Mouse (Mus musculus) thymus, adult 2 months (tissue): ENCODE data around the gene Pstk. TPM values are rescaled to one million over a fixed set of nuclear protein-coding genes. Genes with fewer than 3 reads are reported as not detected.

Experiments
- DNase-seq: peaks from one replicate; pipeline ENCODE4 v3.0.0; 2021
- H3K27ac ChIP-seq: fragments of 200-500 bp; 2 replicates; pipeline ENCODE4 v1.5.1; 2012; ENCODE audit warnings: low read length, control low read depth; ENCODE audit not compliant: control insufficient read depth, insufficient read depth
- H3K27me3 ChIP-seq: fragments of 200-500 bp; 2 replicates; pipeline ENCODE4 v1.6.1; 2012; ENCODE audit warnings: mild to moderate bottlenecking, low read length, moderate library complexity, mixed read lengths; ENCODE audit not compliant: control insufficient read depth, insufficient read depth
- H3K36me3 ChIP-seq: fragments of 200-500 bp; 2 replicates; pipeline ENCODE4 v1.6.1; 2012; ENCODE audit warnings: mild to moderate bottlenecking, low read length, moderate library complexity; ENCODE audit not compliant: control insufficient read depth, insufficient read depth
- H3K4me1 ChIP-seq: fragments of 200-500 bp; replicated peaks from 2 replicates; pipeline ENCODE4 v1.6.1; 2012; ENCODE audit warnings: low read length; ENCODE audit not compliant: control insufficient read depth, insufficient read depth
- H3K4me3 ChIP-seq: fragments of 200-500 bp; 2 replicates; pipeline ENCODE4 v1.5.1; 2012; ENCODE audit warnings: mild to moderate bottlenecking, low read length, control low read depth, moderate library complexity; ENCODE audit not compliant: control insufficient read depth, insufficient read depth
- CTCF ChIP-seq: fragments of 200-500 bp; IDR thresholded peaks from 2 replicates; pipeline ENCODE4 v1.5.1; 2012; ENCODE audit warnings: mild to moderate bottlenecking, control low read depth, low read length, moderate library complexity, borderline replicate concordance; ENCODE audit not compliant: control insufficient read depth, poor library complexity, insufficient read depth; ENCODE audit errors: extremely low read depth
- POLR2A ChIP-seq: fragments of 200-500 bp; IDR thresholded peaks from 2 replicates; pipeline ENCODE4 v1.6.1; 2012; ENCODE audit warnings: mild to moderate bottlenecking, low read length, control low read depth, moderate library complexity; ENCODE audit not compliant: control insufficient read depth, poor library complexity, insufficient read depth; ENCODE audit errors: extremely low read depth
- WGBS: fragments of 180-500 bp; shearing (Covaris S2); methylation state at CpG from one replicate; pipeline ENCODE4 v1.1.7; 2018; 5-methylcytosine and 5-hydroxymethylcytosine counted together
- polyA plus RNA-seq: library from polyadenylated mRNA; depleted of rRNA; stranded (reverse); fragments of >200 nt; gene quantifications from 2 replicates; pipeline ENCODE4 v1.2.3, GENCODE M21; 2012; rRNA removed

The Pstk gene
- polyA plus RNA-seq, result 42.0 and 44.1 TPM in 2 replicates

DNA sequence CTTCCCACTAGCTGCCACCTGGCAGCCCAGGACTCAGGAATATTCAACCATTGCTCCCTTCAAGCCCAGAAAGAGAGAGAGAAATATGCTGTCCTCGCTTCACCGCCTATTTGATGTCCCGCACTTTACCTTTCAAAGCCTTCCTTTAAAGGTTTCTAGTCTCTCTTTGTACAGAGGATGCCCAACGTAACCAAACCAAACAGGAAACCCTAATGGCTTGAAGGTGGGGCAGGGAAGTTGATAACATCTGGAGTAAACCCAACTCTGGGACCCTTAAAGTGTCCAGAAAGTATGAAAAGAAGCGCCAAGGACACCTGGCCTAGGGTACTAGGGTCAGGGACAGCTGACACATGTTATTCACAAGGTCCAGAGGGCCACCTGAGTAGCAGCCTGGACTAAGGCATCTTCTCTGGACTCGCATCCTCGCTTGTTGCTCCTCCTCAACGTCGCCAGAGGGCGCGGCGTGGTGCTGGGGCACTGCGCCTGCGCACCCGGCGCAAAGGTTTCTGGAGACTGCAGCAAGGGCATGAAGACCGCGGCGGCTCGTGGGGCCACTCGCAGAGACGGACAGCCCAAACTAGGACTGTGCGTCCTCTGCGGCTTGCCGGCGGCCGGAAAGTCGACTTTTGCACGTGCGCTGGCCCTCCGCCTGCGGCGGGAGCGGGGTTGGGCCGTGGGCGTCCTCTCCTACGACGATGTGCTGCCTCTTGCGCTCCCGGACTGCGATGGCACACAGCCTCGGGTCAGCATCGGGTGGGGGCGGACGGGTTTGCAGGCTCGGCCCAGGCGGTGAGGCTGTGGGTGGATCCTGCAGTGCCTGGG is at the start of gene Pstk:
TSS of gene Pstk (plus strand) at position 494 of the 822 bp plus-strand sequence.
- Histone ChIP-seq H3K4me1 (no peaks in the 10 kb centered on the region), H3K27ac (no peak within 1 kb of the TSS), H3K36me3 (no peaks in the 10 kb centered on the region), H3K27me3 (no peaks in the 10 kb centered on the region), H3K4me3 (peak within 1 kb of the TSS; percentile 56)
- under 1% methylated on average over 47 of the region's 47 CpGs for WGBS
- DNase-seq, result peak; percentile 81
- peak; percentile 91 for TF ChIP-seq CTCF
- peak; percentile 76; the same call in 1 of the 2 replicates for TF ChIP-seq POLR2A

DNA sequence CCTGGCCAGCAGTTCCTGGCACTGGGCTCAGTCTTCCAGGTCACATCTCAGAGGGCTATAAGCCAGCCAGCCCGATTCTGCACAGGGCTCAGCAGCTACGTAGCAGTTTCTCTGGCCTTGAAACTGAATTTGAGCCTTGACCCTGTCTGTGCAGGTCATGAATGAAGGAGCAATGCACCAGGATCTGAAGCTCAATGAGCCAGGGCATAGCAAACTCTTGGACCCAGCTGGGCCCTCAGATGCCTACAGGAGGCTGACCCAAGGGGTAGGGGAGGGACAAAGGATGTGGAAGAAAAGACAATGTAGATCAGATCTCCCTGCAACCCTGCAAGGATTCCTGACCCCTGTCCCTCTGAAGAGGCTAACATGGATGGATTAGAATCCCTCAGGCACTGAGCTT is 48.7 kb upstream of the Pstk start, which contains the start of gene Cuzd1:
TSS of gene Cuzd1 (minus strand) at position 101 of the 400 bp plus-strand sequence.
- Histone ChIP-seq H3K27me3 (no peaks in the 10 kb centered on the region), H3K36me3 (no peaks in the 10 kb centered on the region), H3K4me3 (no peak within 1 kb of the TSS), H3K27ac (no peak within 1 kb of the TSS), H3K4me1 (no peaks in the 10 kb centered on the region)
- no peak for TF ChIP-seq POLR2A
- TF ChIP-seq CTCF, result no peak
- no peak for DNase-seq
- 90% methylated on average over 2 of the region's 2 CpGs for WGBS

DNA sequence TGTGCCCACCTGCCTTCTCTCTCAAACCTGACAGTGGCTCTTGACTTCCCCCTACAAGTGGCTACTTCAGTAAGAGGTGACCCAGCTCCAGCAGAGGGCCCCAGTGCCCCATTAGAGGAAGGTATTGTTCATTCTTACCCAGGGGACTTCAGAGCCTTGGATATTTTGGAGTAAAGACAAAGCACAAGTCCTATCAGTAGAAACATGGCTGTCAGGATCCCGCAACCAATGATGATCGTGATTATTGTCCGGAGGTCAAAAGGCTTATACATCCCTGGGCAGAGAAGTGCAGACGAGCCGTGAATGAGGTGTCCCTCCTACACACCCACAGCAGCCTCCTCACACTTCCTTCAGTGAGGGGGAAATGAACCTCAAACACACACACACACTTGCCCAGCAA is 43.9 kb upstream of the Pstk start:
- H3K27ac ChIP-seq, result no peak overlapping the region
- no peak overlapping the region for H3K4me3 ChIP-seq
- DNase-seq, result no peak
- H3K36me3 ChIP-seq, result no peaks in the 10 kb centered on the region
- 94% methylated on average over 5 of the region's 5 CpGs for WGBS
- no peak for TF ChIP-seq POLR2A
- no peak for TF ChIP-seq CTCF
- H3K27me3 ChIP-seq, result no peaks in the 10 kb centered on the region
- H3K4me1 ChIP-seq, result no peaks in the 10 kb centered on the region

DNA sequence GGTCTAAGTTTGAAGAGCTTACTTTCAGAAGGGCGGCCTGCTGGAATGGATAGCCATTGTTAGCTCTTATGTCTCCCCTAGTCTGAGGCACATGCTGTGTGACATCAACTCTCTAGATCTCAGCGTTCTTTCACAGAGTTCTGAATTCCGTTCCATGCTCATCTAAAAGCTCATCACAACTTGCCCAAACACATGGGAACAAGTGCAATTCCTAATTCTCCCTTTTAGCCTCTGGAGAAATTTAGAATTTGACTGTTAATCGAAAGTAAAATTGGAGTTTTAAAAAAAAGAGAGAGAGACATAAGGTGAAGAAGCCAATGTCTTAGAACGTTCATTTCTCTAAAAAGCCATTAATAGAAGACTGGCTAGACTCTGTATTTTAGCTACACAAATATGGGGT is 41.5 kb upstream of the Pstk start, which contains the start of gene Fam24b:
TSS of gene Fam24b (minus strand) at position 101 of the 400 bp plus-strand sequence.
- DNase-seq, result no peak
- no peak within 1 kb of the TSS for H3K27ac ChIP-seq
- H3K27me3 ChIP-seq, result no peaks in the 10 kb centered on the region
- H3K4me3 ChIP-seq, result no peak within 1 kb of the TSS
- no peaks in the 10 kb centered on the region for H3K4me1 ChIP-seq
- WGBS, result 97% methylated on average over 5 of the region's 5 CpGs
- H3K36me3 ChIP-seq, result no peaks in the 10 kb centered on the region
- TF ChIP-seq CTCF, result no peak
- no peak for TF ChIP-seq POLR2A

DNA sequence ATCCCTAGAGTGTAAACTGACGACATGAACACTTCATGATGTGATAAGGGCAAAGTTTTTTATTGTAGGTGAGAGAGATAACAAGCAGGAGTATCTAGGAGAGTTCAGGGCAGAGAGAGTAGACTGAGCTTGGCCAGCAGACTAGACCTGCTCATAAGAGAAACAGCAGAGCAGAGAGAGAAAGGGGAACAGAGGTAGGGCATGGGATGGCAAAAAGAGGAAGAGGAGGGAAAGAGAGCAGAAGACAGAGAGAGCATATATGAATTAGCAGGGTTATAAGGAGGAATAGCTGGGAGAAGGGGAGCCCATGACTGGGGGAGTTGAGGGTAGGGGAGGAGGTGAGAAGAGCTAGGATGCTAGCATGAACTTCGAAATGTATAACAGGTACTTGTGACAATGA is 39.3 kb upstream of the Pstk start:
- H3K36me3 ChIP-seq, result no peaks in the 10 kb centered on the region
- H3K4me1 ChIP-seq, result no peaks in the 10 kb centered on the region
- no peak for TF ChIP-seq CTCF
- H3K27me3 ChIP-seq, result no peaks in the 10 kb centered on the region
- no peak for DNase-seq
- 70% methylated on average over 2 of the region's 2 CpGs for WGBS
- no peak overlapping the region for H3K27ac ChIP-seq
- H3K4me3 ChIP-seq, result no peak overlapping the region

DNA sequence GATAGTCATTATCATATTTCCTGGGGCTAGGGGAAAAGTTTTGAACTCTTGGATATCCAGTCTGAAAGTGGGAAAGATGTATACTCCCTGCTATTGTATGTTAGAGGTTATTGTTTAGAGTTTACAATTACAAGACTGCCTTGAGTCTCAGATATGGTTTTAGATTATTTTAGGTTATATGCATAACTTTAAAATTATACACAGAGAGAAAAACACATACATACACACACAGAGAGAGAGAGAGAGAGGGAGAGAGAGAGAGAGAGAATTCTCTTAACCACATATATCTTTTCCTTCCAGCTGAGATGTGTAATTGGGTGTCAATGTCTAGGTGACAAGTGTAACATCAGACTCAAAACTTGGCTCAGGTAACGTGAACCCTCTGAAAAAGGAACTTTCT is 37.4 kb upstream of the Pstk start, which contains the start of gene Fam24a:
TSS of gene Fam24a (plus strand) at position 301 of the 400 bp plus-strand sequence.
- no peaks in the 10 kb centered on the region for H3K36me3 ChIP-seq
- H3K27me3 ChIP-seq, result no peaks in the 10 kb centered on the region
- no peak for TF ChIP-seq POLR2A
- no peak for TF ChIP-seq CTCF
- H3K4me3 ChIP-seq, result no peak within 1 kb of the TSS
- H3K4me1 ChIP-seq, result no peaks in the 10 kb centered on the region
- WGBS, result 67% methylated on average over 1 of the region's 1 CpGs
- no peak for DNase-seq
- H3K27ac ChIP-seq, result no peak within 1 kb of the TSS

DNA sequence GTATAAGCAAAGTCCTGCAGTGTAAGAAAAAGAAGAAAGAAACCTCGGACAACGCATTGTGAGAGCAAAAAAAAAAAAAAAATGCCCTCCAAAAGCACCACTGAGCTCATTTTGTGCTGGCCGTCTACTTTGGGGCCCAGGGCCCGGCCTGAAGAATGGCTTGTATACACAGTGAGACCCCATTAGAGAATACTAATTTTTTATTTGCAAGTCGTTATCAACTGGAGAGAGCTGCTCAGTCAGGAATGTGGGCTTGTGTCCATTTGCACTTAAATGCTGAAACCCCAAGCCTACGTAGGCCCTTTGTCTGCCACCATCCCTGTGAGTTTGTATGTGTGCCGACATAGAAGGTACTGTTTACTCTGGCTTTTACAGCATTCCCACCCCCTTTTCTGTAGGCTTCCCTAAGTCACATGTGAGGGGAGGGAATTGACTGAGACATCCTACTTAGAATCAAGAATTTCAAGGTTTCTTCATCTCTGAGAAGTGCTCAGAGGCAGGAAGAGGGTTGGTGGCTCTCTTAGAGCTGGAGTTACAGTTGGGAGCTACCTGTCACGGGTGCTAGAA is 33.4 kb upstream of the Pstk start:
- 92% methylated on average over 8 of the region's 8 CpGs for WGBS
- no peak overlapping the region for H3K4me3 ChIP-seq
- H3K27me3 ChIP-seq, result no peaks in the 10 kb centered on the region
- no peak for TF ChIP-seq POLR2A
- TF ChIP-seq CTCF, result no peak
- H3K36me3 ChIP-seq, result peaks cover 13% of the 10 kb centered on the region; the same call in 1 of the 2 replicates
- DNase-seq, result no peak
- H3K27ac ChIP-seq, result no peak overlapping the region
- H3K4me1 ChIP-seq, result no peaks in the 10 kb centered on the region
